Mouse (Mus musculus): ENCODE results near the gene 2010111I01Rik.

DNA sequence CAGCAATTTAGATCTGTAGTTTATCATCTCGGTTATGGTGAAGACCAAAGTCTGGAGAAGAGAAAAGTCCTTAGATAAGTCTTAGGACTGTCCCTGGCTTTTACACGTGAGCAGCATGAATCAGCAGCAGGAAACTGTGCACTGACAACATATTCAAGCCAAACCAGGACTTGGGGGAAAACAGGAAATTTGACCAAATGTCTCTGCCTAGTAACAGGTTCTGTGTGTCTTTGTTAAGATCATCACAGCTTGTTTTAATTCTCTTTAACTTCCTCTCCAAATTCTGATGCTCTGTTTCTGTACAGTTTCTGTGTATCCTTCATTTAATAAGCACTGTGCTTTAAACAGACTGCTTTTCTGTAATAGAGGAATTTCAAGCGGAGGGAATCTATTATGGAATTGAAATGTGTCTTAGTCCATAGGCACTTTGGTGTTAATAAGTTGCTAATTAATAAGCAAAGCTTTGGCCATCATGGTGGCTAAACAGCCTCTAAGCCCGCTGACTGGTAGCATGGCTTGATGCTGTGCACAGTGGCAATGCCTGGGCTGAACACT lies 147.4 kb downstream of the 2010111I01Rik start:
- TF ChIP-seq CTCF (conservative IDR thresholded peaks at IDR 0.05 in 1 of 2, IDR thresholded peaks at IDR 0.05 in 1 of 2; ENCODE audit: low read depth in 2 of 2, low read length in 2 of 2) (no peak), RCOR1 (conservative IDR thresholded peaks at IDR 0.05; ENCODE audit: low read depth, low read length) (no peak), MAX (IDR thresholded peaks at IDR 0.05; ENCODE audit: low read length) (no peak), SMC3 (IDR thresholded peaks at IDR 0.05; ENCODE audit: low read depth, low read length) (no peak)

Data from CH12.LX (cell line).